Mouse (Mus musculus): ENCODE data around the gene Agpat4.
A peak's percentile ranks its signal among the peaks of the same experiment; 100 is the strongest.
"Not testable (repeated sequence)": the region's sequence is repeated elsewhere in the genome, so short reads cannot be mapped to it uniquely, and the experiment has no call there.

The Agpat4 gene

DNA sequence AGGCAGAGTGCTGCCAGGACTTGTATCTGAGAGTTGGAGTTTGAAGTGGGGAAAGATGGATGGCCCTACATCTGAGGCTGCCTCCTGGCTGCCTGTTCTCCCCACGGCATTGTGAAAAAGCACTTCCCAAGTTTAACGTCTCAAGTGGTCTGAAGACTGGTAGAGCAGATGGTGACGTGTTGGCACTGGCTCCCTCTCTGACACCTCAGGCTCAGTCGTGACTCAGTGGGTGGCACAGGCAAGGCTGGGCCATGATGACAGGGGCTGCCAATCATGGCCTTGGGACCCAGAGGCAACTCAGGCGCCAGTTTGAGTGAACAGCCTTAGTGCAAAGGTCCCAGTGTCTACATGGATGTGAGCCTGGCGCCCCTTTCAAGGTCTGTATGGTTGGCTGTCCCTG, 103.4 kb downstream of the Agpat4 start:
- peak; percentile 71 to 81 for DNase-seq (ENCODE audit: inconsistent age in 2 of 2, low spot score in 1 of 2)

GRCm38 (mm10) chr17:12223682-12224081, 105.2 kb downstream of the Agpat4 start:
- DNase-seq (ENCODE audit: inconsistent age in 2 of 2, low spot score in 1 of 2) = peak in 1 of 2 experiments; percentile 53

GRCm38 (mm10) chr17:12224145-12224544, 105.6 kb downstream of the Agpat4 start:
- no peak for DNase-seq (ENCODE audit: inconsistent age in 2 of 2, low spot score in 1 of 2)

DNA sequence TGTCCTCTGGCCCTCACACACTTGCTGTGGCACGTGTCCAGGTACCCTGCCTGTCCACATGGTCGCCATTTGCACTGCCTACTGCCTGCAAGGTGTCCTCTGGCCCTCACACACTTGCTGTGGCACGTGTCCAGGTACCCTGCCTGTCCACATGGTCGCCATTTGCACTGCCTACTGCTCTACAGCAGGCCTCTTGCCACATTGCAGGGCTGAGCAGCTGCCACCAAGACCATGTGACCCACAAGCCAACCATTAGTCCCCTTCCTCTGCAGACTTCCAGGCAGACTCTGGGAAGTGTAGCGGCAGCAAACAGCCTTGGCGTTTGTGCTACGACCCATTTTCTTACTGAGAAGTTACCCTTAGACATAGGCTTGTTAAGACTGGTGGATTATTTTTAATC, 106.0 kb downstream of the Agpat4 start:
- not testable (repeated sequence) for DNase-seq (ENCODE audit: inconsistent age in 2 of 2, low spot score in 1 of 2)

- DNase-seq (ENCODE audit: inconsistent age in 2 of 2, low spot score in 1 of 2) = no peak
Observed at GRCm38 (mm10) chr17:12225227-12225626, 106.7 kb downstream of the Agpat4 start.

DNA sequence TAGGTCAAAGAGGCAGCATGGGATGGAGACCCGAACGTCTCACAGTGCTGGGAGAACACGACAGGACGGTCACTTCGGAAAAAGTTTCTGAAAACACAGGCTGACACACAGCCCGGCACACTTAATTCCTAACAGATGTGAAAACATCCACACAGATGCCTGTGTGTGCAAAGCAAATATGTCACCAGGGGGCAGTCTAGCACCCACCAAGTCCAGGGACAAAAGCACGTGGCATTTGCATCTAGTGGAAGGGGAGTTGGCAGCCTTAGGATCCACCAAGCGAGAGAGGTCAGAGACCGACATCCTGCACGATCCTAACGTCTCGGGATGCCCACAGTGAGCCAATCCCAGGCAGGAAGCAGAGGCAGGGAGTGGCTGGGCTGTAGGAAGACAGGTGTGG, 108.0 kb downstream of the Agpat4 start:
- peak in 1 of 2 experiments; percentile 52 for DNase-seq (ENCODE audit: inconsistent age in 2 of 2, low spot score in 1 of 2)

DNA sequence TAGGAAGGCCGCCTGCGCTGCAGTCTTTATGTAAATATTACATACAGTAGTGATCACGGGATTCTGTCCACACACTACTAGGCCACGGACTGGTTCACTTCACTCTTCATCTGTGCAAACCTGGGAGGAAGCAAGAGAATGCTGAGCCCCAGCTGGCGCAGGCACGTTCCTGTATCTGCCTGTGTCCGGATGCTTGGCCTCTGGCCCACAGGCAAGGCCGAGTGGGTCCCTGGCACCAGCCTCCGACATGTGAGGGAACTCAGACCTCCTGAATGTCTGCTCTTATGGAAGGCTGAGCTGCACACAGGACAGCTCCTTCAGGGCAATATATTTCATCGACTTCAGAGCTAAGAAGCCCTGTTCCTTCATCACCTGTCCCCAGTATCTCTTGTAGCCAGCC, 109.5 kb downstream of the Agpat4 start:
- DNase-seq (ENCODE audit: inconsistent age in 2 of 2, low spot score in 1 of 2) = no peak

- DNase-seq (ENCODE audit: inconsistent age in 2 of 2, low spot score in 1 of 2) = no peak
Observed at GRCm38 (mm10) chr17:12228471-12228870, 110.0 kb downstream of the Agpat4 start.

DNA sequence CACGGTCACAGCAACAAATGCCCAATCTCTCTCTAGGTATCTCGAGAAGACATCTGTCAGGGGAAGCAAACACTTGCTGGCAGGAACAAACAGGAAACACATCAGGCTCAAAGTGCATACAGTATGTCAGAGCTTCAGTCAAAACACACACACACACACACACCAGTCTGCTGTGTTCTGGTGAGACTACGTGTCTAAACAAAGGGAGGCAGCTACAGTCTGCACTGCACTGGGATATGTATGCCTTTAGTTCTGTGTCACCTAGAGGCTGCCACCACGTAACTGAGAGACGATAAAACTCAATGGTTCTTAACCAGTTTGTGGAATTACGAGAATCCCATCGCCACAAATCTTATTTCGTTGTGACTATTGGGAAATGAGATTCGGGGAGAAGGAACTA, 111.3 kb downstream of the Agpat4 start:
- DNase-seq (ENCODE audit: inconsistent age in 2 of 2, low spot score in 1 of 2) = no peak

GRCm38 (mm10) chr17:12230167-12230566, 111.7 kb downstream of the Agpat4 start:
- no peak for DNase-seq (ENCODE audit: inconsistent age in 2 of 2, low spot score in 1 of 2)

GRCm38 (mm10) chr17:12231087-12231486, 112.6 kb downstream of the Agpat4 start:
- DNase-seq (ENCODE audit: inconsistent age in 2 of 2, low spot score in 1 of 2) = no peak

- DNase-seq (ENCODE audit: inconsistent age in 2 of 2, low spot score in 1 of 2) = no peak
Observed at GRCm38 (mm10) chr17:12232724-12233123, 114.2 kb downstream of the Agpat4 start.

DNA sequence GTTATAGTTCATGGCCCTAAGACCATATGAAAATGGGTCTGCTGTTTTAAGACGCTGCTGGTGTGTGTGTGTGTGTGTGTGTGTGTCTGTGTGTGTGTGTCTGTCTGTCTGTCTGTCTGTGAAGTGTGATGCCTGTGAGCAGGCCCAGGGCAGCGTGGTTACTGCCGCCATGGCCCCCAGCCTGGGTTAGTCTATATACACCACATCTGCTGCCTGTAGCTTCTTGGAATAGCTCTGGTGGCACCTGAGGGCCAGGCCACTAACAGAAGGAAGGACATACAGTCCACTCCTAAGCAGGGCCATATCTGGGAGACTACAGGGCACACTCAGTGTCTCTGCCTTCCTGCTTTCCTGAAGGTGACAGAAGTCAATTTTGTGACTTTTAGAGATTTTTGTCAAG, 122.2 kb downstream of the Agpat4 start:
- DNase-seq (ENCODE audit: inconsistent age in 2 of 2, low spot score in 1 of 2) = no peak

DNA sequence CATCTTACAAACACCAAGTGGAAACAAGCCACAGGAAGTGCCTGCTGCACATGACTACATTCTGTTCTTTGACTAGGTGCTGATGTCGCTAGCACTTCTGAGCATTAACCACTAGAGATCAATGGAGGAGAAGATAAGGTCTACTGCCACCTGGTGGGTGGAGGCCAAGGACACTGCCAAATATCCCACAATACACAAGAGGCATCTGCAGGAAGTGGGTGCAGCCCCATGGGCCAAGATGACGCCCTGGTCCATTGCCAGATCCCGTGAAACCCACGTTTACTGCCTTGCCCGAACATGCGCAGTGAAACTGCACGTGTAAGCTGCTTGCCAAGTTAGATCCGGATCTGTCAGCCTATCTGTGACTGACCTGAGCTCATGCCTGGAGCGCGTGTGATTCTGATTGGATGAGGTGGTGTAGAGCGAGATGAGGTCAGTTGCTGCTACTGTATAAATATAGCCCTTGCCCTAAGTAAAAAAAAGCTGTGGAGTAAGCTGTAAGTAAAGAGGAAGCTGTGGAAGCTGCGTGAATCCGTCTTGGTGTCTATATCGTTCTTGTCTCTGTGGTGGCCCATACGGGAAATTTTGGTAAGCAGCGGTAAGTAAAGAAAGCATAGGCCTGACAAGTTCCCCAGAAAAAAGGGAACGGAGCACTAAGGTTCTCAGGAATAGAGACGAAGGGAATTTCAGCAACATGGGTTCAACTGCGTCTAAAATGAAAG, 131.4 kb downstream of the Agpat4 start:
- peak in 1 of 2 experiments; percentile 54 for DNase-seq (ENCODE audit: inconsistent age in 2 of 2, low spot score in 1 of 2)

DNA sequence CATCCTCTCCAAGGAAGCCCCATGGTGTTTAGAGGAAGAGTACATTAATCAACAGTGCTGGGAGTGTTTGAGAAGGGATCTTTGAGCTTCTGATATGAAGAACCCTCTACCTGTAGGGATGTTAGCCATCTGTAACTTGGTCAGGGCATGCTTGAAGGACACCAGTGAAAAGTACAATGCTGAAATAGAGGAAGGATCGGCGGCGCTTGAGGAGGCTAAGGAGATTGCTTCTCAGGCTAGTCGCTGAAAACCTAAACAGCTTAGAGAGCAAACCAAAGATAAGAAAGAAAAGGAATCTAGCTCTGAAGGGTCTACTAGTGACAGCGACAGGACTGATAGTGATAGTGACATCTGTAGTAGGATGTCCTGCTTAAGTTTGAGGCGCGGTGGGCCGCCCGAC, 132.1 kb downstream of the Agpat4 start:
- DNase-seq (ENCODE audit: inconsistent age in 2 of 2, low spot score in 1 of 2) = no peak

DNA sequence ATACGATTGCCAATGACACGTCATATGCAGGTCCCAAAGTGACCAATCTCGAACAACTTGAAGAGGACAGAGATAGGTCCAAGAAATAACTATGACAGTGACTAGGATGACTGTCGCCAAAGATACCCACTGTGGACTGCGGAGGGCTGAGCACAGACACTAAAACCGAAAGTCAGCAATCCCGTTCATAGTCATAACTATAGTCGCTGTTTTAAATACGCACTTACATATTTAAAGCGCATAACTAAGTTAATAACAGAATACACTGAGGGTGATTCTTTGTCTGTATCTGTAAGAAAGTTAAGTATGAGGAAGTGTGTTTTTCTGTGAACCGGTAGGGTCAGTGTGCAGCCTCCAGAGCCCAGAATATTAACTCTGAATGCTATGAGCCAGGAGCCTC, 137.6 kb downstream of the Agpat4 start:
- DNase-seq (ENCODE audit: inconsistent age in 2 of 2, low spot score in 1 of 2) = no peak

- DNase-seq (ENCODE audit: inconsistent age in 2 of 2, low spot score in 1 of 2) = no peak
Observed at GRCm38 (mm10) chr17:12258517-12258916, 140.0 kb downstream of the Agpat4 start.

GRCm38 (mm10) chr17:12259957-12260356, 141.5 kb downstream of the Agpat4 start:
- no peak for DNase-seq (ENCODE audit: inconsistent age in 2 of 2, low spot score in 1 of 2)

DNA sequence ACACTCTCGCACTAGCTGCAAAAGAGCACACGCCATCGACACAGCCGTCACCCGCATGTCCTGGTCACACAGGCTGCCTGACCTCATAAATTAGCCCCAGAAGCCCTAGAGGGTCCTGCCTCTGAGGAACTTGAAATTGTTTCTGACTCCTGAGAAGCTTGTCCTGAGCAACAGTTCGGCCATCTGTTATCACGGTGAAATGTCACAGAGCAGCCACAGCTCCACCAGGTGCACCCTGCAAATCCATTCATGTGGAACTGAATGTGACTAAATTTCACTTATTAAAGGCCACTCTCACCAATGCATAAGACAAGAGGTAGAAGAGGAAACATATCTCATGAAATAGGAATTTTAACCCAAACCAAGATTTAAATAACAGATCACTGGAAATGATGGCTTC, 142.9 kb downstream of the Agpat4 start:
- no peak for DNase-seq (ENCODE audit: inconsistent age in 2 of 2, low spot score in 1 of 2)

DNA sequence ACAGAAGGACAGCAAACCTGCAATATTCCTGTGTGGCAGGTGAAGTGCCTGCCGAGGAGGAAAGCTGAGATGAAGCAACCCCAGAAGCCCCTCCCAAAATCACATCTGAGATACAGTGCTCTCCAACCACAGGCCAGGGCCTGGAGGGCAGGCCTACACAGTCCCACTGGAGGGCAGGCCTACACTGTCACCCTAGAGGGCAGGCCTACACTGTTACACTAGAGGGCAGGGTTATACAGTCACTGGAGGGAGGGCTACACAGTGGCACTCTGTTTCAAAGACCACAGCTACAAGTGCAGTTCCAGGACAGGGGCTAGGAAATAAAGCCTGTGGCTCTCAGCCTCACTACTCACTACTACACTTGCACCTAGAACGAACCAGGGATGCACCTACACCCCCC, 143.4 kb downstream of the Agpat4 start:
- DNase-seq (ENCODE audit: inconsistent age in 2 of 2, low spot score in 1 of 2) = no peak

DNA sequence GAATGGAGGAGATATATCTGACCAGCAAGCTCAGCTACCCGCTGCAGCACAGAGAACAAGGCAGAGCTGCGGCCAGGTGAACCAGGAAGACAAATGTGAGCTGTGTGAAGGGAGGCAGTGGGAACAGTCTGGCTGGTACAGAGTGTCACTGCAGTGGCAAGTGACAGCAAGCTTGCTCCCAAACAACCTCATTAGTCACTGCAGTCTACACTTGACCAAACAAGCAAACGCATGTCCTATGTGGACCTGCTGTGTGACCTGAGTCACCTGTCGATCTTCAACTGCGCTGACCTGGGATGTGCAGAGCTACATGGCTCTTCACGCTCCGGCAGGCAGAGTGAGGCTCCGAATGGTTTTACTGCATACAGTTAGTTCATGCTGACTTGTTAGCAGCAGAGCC, 144.3 kb downstream of the Agpat4 start:
- DNase-seq (ENCODE audit: inconsistent age in 2 of 2, low spot score in 1 of 2) = no peak

DNA sequence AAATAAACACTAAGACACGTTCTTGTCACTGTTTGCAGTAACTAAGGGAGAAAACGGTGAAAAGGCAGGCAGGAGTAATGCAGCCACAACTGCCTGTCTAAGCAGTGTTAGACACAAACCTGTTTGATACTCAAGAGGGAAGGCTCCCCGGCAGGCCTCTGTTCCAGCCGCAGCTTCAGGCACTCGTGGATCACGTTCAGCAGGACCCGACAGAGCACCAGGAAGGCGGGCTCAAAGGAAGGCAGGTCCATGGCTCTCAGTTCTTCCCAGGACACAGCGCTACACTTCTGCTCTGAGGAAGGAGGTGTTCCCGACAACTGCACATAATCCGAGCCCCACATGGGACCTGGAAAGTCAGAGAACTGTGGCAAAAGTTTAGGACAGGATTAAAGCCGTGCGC, 145.3 kb downstream of the Agpat4 start:
- no peak for DNase-seq (ENCODE audit: inconsistent age in 2 of 2, low spot score in 1 of 2)

GRCm38 (mm10) chr17:12264293-12264692, 145.8 kb downstream of the Agpat4 start:
- DNase-seq (ENCODE audit: inconsistent age in 2 of 2, low spot score in 1 of 2) = no peak

Data from adrenal gland, adult (tissue).